Mouse (Mus musculus) layer of hippocampus, postnatal 25 days (tissue): ENCODE measurements around the gene Gm43518. TPM values are rescaled to one million over a fixed set of nuclear protein-coding genes. Genes with fewer than 3 reads are reported as not detected.
A peak's percentile ranks its signal among the peaks of the same experiment; 100 is the strongest.

Experiments
- DNase-seq, 2 experiments: peaks; one replicate each; pipeline ENCODE4 v3.0.0; 2022; ENCODE audit warnings: mixed read lengths in 2 of 2, low spot score in 1 of 2; ENCODE audit errors: extremely low spot score in 1 of 2
- total RNA-seq, 2 experiments: library from RNA; stranded (reverse); gene quantifications; 2 replicates each; pipeline ENCODE4 v1.2.3; 2021

Gene Gm43518
- total RNA-seq, 2 experiments from 2014 or later = 0.54 to 1.4 TPM

- DNase-seq = no peak
Observed at GRCm38 (mm10) chr5:123932927-123933326, 5.7 kb downstream of the Gm43518 start.

- no peak for DNase-seq
Observed at GRCm38 (mm10) chr5:123933556-123933955, 6.3 kb downstream of the Gm43518 start.

- DNase-seq = no peak
Observed at GRCm38 (mm10) chr5:123933957-123934591, 6.9 kb downstream of the Gm43518 start.

DNA sequence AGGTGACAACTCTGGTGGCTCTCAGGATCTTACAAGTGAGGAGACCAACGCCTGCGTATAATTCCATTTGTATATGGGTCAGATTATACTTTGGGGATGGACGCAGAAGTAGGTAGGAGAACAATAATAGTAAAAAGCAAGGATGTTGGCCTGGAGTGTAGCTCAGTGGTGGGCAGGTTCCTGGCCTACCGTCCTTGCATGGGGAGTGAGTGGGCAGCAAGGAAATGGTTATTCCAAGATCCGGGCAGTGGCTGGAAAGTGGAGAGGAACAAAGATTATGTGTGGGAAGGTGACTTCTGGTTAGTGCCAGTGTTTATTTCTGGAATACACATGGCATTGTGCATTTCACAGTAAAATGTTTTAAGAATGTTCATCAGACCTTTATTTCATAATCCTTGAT is 8.7 kb downstream of the Gm43518 start:
- DNase-seq = no peak

GRCm38 (mm10) chr5:123938479-123938878 is 11.3 kb downstream of the Gm43518 start:
- no peak for DNase-seq

GRCm38 (mm10) chr5:123946546-123946945 is 19.3 kb downstream of the Gm43518 start:
- DNase-seq = no peak

DNA sequence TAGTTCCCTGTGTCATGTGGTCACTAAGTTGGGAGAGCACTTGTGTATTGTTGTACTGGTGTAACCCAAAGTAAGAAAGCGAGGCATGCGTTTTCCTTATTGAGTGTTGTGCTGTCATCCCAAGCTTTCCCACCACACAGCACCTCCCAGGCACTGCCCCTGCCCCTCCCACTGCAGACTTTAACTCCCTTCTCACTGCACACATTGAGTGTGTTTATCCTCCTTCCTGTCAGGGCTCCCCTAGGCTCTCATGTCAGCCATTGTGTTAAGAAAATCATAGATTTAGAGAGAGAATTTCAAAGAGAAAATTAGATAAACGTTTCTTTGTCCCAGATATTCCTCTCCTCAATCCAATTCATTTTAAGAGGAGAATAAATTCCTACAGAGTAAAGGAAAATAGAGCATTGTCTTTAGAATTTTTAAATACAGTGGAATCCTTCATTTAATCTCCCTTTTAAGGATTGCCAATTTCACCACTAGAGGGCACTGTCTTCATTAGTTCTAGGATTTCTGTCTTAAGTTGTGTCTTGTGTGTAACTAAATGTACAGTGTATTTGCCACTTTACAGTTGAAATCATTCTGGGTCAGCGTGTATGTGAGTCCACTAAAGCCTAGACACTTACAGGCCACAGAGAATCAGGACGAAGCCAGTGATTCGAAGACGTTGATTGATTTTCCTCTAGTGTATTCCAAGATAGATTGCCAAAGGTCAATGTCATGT is 20.0 kb downstream of the Gm43518 start:
- no peak for DNase-seq

- no peak for DNase-seq
Observed at GRCm38 (mm10) chr5:123952365-123953045, 25.3 kb downstream of the Gm43518 start.

DNA sequence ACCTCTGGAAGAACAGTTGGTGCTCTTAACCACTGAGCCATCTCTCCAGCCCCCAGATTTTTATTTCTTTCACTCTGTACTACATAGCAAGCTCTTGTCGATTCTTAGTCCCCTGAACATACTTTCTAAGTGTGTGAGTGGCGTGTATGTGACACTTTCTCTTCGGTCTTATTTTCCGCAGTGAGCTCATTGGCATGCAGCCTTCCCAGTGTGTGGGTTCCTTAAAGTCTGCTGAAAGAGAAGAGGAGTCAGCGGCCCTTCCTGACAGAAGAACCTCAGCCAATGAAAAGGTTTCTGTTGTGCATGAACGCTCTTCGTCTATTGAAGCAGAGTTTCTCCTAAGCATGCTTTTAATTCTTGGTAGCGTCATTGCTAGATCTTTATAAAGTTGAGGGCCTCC is 30.0 kb downstream of the Gm43518 start:
- no peak for DNase-seq

GRCm38 (mm10) chr5:123959018-123959417 is 31.8 kb downstream of the Gm43518 start:
- no peak for DNase-seq

GRCm38 (mm10) chr5:123960129-123960528 is 32.9 kb downstream of the Gm43518 start:
- no peak for DNase-seq

GRCm38 (mm10) chr5:123961046-123961445 is 33.8 kb downstream of the Gm43518 start:
- DNase-seq = no peak

DNA sequence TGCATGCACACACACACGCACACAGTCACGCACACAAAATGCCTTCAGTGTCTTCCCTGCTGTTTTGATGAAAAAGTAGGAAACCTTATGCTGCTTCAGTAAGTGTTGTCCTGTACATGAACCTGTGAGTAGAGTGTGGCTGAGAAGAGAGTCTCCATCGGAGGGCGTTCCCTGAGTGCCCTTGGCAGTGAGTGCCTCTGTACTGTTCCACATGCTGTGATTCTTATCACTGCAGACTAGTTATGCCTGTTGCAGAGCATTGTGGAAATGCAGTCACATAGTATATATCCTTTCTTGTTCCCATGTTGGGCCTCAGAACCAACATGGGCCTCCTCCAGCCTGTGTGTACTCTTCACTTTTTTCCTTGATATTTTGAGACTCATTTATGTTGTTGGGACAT is 37.0 kb downstream of the Gm43518 start:
- no peak for DNase-seq

- no peak for DNase-seq
Observed at GRCm38 (mm10) chr5:123966759-123967158, 39.5 kb downstream of the Gm43518 start.

GRCm38 (mm10) chr5:123968468-123968867 is 41.2 kb downstream of the Gm43518 start:
- DNase-seq = no peak

- DNase-seq = no peak
Observed at GRCm38 (mm10) chr5:123969216-123969615, 42.0 kb downstream of the Gm43518 start.

GRCm38 (mm10) chr5:123970576-123970975 is 43.4 kb downstream of the Gm43518 start:
- DNase-seq = no peak

- no peak for DNase-seq
Observed at GRCm38 (mm10) chr5:123972453-123972852, 45.2 kb downstream of the Gm43518 start.

- DNase-seq = peak; percentile 51 to 56
Observed at GRCm38 (mm10) chr5:123973299-123974178, 46.3 kb downstream of the Gm43518 start, which contains the start of gene Hip1r. TSS of gene Hip1r (plus strand) at chr5:123973628.

DNA sequence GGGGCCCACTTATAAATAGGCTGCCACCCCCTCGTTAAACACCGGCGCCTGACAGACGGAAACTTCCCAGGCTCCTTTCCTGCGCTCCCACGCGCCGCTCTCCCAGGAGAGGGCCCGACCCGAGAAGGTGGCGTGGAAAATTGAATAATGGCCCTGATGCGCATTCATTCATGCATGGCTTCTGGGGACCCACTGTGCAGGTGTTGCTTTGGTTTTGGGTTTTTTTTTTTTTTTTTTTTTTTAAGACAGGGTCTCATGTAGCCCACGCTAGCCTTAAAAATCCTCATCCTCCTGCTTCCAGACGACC is 46.9 kb downstream of the Gm43518 start:
- DNase-seq = no peak
